Mouse (Mus musculus) CD4-positive, CD25-positive, alpha-beta regulatory T cell, adult 9 weeks (primary cell): ENCODE results near the gene Dlx1. TPM values are rescaled to one million over a fixed set of nuclear protein-coding genes. Genes with fewer than 3 reads are reported as not detected.

Source experiments
- polyA plus RNA-seq: library from polyadenylated mRNA; unstranded; fragments of 100-300 nt; shearing (Covaris generic); gene quantifications from one replicate; pipeline ENCODE4 v1.2.1, GENCODE M21; 2017

The Dlx1 gene
- not detected for polyA plus RNA-seq

DNA sequence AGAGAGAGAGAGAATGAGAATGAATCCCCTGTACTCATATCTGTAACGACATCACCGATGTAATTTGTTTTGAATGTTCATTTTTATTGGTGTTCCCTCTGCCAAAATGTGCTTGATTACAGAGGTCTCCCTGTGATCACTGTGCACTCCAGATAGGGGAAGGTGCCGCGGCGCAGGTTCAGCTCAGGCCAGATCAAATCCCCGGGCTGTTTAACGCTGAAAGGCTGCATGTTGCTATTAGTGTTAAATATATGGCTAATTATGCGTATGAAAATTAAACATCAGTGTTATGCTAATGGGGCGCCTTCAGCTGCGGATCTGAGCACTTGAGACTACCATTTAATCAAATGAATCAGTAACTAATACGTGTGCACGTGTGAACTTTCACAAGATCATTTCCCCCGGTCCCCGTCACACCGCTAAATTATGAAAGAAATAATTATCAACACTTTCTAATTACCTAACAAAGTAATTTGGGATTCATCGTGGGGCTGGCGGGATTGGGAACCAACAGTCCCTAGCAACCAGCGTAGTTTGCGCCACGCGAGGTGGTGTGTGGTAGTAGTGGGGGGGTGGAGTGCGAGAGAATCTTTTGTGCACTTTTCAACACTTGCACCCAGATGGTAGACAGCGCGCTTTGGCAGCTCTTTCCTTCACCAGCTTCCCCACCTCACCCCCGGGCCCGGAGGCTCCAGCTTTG lies at the start of gene Dlx1:
TSS of gene Dlx1 (plus strand) at position 100 of the 700 bp plus-strand sequence.

DNA sequence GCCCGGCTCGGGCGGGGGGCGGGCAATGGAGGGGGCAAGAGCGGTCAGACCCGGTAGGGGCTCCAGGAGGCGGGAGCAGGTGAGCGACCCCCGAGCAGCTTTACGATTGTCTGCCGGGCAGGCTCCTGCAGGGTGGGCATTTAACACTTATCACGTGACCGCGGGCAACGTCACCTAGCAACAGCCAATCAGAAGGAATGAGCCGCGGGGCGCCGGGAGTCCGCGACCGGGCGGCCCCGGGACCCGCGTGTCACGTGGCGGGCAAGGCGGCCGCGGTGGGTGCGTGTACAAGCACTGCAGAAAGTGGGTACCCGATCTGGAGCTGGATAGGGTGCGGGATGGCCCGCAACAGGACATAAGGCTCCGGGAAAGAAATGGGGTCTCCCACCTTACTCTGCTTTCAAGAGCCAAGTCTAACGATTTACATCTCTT lies 18.7 kb downstream of the Dlx1 start, which contains the start of gene Dlx2:
TSS of gene Dlx2 (minus strand) at position 115 of the 432 bp plus-strand sequence.

Other genes with a start within 250 kb of the Dlx1 start
- 114 TPM for gene Slc25a12, start 160.4 kb upstream of the Dlx1 start, polyA plus RNA-seq
- 71.8 TPM for gene Hat1, start 139.2 kb upstream of the Dlx1 start, polyA plus RNA-seq
- gene Metap1d, start 74.8 kb upstream of the Dlx1 start, polyA plus RNA-seq, result 36.9 TPM
- gene Dlx2, start 18.6 kb downstream of the Dlx1 start, polyA plus RNA-seq, result not detected
- gene Itga6, start 217.5 kb downstream of the Dlx1 start, polyA plus RNA-seq, result 31.2 TPM